Mouse (Mus musculus) monocyte, adult 2 months (primary cell): ENCODE measurements around the gene Cdc37.

ENCODE experiments used
- DNase-seq, 2 experiments: peaks; one replicate each; pipeline ENCODE4 v3.0.0; 2022; ENCODE audit warnings: low spot score in 2 of 2, low read depth in 1 of 2

The Cdc37 gene

DNA sequence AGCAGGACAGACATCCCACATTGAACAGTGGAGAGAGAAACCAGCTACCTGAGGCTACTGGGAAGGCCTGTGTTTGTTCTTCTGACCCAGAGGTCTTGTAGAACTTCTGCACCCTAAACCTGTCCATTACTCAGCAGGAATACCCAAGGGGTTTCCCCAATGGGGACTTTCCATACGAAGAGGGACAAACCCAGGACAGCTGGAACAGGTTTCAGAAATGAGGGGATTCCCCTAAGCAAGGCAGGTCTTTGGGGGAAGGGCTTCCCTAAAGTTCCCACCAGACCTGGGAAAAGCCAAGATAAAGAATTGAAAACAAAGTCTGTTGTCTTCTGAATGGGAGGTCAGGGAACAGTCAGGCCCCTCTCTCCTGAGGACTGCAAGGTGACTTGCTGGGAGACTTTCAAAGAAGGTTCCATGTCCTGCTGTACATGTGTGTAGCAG lies 13.8 kb downstream of the Cdc37 start:
- DNase-seq: no peak

- DNase-seq: no peak
Observed at GRCm38 (mm10) chr9:21135329-21135890, 14.4 kb downstream of the Cdc37 start.

GRCm38 (mm10) chr9:21134595-21135328 lies 15.0 kb downstream of the Cdc37 start:
- no peak for DNase-seq

GRCm38 (mm10) chr9:21133064-21133707 lies 16.6 kb downstream of the Cdc37 start:
- no peak for DNase-seq

DNA sequence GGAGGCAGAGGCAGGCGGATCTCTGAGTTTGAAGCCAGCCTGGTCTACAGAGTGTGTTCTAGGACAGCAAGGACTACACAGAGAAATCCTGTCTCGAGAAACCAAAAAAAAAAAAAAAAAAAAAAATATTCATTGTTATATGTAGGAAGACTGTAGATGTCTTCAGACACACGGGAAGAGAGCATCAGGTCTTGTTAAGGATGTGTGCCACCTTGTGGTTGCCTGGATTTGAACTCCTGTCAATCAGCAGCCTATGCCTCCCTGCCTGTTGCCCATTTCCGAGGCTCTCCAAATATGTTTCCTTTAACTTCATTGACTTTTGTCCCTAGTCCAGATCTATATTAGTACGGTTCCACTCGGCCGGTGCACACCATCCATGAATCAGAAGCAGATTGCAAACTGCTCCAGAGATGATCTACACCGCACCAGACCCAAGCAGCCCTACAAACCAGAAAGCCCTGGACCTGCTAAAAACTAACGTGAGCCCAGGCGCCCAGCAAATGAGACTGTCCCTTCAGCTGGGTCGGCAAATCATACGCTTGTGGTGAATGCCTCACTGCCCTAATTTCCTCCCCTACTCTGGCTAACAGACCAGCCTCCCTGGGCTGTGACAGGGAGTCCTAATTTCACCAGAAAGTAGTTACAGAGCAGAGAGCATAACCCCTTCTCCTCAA lies 17.5 kb downstream of the Cdc37 start:
- no peak for DNase-seq

GRCm38 (mm10) chr9:21131059-21131956 lies 18.5 kb downstream of the Cdc37 start, which contains the start of gene Tyk2:
Tyk2 (minus strand) TSS chr9:21131243.
- DNase-seq: peak; percentile 80 to 83

GRCm38 (mm10) chr9:21126259-21126627 lies 23.5 kb downstream of the Cdc37 start:
- DNase-seq: no peak

DNA sequence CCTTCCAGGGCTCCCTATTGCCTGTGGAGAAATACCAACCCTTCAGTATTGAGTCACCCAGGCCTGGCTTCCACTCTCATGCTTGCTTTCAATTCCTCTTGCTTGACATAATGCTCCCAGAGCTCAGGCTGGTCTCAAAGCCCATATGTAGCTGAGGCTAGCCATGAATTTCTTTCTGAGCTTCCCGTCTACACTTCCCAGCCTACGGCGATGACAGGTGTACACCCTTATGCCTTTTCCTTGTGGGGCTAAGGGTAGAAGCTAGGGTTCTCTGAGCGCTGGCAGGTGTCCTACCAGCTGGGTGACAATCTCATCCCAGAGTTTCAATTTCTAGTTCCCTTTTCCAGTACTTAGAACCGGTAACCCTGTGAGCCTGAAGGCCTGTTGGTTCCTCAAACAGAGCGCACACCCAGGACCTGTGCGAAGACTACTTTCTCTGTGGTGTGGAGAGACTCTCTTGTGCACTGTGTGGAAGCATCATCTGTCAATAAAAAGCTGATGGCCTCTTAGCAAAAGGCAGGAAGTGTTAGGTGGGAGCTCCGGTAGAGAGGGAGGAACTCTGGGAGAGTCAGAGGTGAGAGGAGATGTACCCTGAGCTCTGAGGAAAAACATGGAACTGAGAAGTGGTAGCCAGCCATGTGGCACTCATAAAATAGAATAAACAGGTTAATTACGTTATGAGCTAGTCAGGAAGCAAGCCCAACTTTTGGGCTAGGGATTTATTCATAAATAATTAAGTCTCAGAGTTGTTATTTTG lies 24.1 kb downstream of the Cdc37 start:
- DNase-seq: peak; percentile 55 to 60

GRCm38 (mm10) chr9:21124837-21125236 lies 24.9 kb downstream of the Cdc37 start:
- DNase-seq: no peak

- no peak for DNase-seq
Observed at GRCm38 (mm10) chr9:21121483-21121882, 28.3 kb downstream of the Cdc37 start.

DNA sequence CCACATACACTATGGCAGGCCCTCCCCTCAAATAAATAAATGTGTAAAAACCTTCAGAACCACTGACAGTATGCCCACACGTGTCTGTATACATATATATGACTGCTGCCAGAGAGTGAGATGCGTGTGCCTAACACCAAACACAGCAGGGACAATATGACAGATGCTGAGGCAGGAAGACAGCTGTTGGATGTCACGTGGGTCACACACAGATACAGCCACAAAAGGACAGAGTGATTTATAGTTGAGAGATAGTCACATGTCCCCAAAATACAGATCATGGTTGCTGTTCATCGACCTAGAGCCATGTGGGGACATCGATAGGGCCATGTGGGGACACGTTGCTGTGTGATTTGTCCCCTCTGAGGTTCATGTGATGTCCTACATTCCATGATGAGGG lies 32.7 kb downstream of the Cdc37 start:
- DNase-seq: no peak

- no peak for DNase-seq
Observed at GRCm38 (mm10) chr9:21115105-21115504, 34.7 kb downstream of the Cdc37 start.

GRCm38 (mm10) chr9:21114190-21114589 lies 35.6 kb downstream of the Cdc37 start:
- no peak for DNase-seq

DNA sequence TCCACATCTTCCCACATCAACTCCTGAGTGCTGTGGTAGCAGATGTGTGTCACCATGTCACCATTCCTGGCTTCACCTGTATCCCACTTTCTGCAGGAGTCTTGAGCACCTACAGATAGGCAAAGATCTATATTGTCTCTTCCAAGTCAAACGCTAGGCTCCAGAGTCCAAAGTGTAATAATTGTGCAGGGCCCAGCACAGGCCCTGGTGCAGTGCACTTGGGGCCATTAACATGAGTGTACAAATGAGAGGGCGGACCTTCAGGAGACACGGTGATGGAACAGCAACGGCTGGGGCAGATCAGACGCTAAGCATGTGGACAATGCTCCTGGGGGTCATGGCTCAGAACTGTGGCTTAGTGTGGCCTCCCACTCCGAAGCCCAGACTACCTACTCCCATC lies 36.0 kb downstream of the Cdc37 start:
- no peak for DNase-seq

GRCm38 (mm10) chr9:21107607-21108237 lies 42.1 kb downstream of the Cdc37 start:
- DNase-seq: no peak

DNA sequence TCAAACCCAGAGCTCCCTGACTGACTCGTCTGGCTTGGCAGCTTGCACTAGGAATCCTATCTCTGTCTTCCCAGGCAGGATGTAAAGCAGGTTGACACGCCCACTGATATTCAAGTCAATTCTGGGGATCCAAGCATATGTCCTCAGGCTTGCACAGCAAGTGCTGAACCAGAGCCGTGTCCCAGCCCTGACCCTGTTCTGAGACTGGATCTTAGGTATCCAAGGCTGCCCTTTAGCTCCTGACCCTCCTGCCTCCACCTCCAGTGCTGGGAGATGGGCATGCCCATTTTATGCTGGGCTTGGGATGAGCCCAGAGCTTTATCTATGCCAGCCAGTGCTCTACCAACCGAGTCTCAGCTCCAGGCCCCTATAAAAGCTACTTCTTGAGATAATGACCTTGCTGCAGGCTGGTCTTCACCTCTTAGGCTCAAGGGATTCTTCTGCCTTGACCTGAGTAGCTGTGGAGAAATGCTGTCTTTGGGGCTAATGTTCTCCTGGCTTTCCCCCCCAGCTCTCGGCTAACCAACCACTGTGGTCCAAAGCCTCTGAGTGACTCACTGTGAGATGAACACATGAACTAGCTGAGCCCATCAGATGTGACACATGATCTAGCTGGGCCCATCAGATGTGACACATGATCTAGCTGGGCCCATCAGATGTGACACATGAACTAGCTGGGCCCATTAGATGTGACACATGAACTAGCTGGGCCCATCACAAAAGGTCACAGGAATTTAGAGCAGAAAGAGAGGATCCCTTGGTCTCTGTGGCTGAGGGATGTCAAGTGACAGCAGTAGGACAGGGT lies 43.8 kb downstream of the Cdc37 start:
- DNase-seq: no peak

GRCm38 (mm10) chr9:21104814-21105213 lies 45.0 kb downstream of the Cdc37 start:
- DNase-seq: no peak

- no peak for DNase-seq
Observed at GRCm38 (mm10) chr9:21102076-21102475, 47.7 kb downstream of the Cdc37 start.
